Mouse (Mus musculus) frontal cortex, postnatal 14 days (tissue): ENCODE results near the gene Egflam.

Source experiments
- DNase-seq, 2 experiments: peaks; one replicate each; pipeline ENCODE4 v3.0.0; 2022; ENCODE audit warnings: low spot score in 2 of 2

Egflam gene

GRCm38 (mm10) chr15:7292854-7293253 lies 105.3 kb downstream of the Egflam start:
- DNase-seq: no peak

DNA sequence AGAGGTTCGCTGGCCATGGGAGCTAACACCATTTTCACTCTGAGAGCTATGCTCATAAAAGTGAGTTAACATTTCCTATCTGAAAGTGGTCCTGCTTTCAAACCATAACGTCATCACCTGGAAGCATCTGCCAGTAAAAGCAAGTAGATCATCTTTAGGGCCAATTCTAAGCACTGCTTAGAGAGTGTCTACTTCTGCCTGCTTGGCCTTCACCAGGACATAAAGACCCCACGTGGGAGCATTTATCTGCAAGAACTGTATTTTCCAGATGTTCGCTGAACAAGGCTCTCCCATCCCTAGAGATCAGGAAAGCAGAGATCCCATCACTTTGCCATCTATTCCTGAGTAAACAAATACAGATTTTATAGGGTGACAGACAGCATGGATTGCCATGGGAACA lies 108.2 kb downstream of the Egflam start:
- DNase-seq: no peak

- DNase-seq: no peak
Measured at GRCm38 (mm10) chr15:7289516-7289915, 108.7 kb downstream of the Egflam start.

DNA sequence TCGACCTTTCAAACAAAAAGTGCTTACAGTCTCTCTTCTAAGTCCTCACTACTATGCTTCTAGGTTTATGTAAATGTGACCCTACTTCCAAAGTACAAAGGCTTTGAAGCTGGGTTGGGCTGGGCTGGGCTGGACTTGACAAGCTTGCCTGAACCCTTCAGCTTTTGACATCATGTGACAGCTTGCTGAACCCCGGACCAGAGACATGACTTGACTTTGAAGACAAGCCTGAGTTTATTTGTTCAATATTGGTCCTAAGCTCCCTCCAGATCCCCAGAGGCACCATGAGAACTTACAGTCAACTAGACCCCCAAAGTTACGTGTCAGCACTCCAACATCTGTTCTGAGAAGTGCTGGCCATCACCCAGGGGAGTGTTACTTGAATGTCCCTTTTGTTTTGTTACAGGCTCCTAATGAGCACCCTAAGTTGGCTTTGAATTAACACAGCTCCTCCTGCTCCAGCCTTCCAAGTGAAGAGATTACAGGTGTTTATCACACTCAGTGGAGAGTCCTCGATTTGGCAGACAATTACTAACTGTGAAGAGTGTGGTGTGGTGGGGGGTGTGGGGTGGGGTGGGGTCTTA lies 109.3 kb downstream of the Egflam start:
- DNase-seq: no peak

DNA sequence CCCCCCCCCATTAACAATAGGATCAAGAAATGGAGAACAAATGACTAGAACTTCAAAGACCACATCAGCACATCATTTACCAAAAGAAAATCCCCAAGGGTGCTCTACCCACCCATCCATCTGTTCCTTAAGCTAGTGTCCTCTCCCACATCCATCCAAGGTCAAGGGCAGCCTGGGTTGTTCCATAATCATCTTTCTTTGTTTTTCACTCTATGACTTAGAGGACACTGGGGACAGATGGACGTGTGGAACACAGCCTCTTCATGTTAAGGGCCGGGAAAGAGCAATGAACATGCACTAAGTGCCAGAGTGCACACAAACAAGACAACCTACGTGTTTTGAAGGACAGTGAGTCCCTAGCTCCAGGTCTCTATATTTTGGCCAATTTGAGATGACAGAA lies 110.3 kb downstream of the Egflam start:
- no peak for DNase-seq

DNA sequence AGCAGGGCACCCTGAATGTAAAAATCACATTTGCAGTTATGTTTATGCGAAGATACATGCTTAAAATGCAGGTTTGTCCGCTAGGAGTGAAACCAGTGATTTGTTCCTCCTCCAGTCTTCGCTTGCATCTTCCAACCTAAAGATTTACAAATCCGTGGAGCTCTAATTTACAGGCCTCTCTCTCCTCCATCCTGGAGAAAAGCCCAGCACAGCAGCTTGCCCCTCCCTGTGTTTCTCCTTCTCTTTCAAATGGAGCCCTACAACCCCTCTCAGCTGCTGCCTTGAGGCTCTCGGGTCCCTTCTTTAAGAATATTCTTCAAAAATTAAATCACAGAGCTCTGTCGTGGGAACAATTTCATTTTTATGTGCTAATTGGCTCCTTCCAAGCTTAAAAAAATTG lies 116.6 kb downstream of the Egflam start:
- DNase-seq: no peak

- peak; percentile 50 to 68 for DNase-seq
Measured at GRCm38 (mm10) chr15:7263822-7264221, 134.4 kb downstream of the Egflam start.

DNA sequence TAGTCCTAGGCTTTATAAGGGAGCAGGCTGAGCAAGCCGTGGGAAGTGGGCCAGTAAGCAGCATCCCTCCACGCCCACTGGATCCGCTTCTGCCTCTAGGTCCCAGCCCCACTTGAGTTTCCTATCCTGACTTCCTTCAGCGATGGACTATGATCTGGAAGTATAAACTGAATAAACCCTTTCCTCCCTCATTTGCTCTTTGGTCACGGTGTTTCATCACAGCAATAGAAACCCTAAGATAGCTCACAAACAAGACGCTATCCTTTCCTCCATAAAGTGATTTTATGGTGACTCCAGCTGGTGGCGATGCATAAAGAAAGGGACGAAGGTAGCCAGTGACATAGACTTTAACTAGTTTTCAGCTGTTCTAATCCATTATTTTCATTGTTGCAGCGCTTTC lies 134.9 kb downstream of the Egflam start:
- DNase-seq: no peak

DNA sequence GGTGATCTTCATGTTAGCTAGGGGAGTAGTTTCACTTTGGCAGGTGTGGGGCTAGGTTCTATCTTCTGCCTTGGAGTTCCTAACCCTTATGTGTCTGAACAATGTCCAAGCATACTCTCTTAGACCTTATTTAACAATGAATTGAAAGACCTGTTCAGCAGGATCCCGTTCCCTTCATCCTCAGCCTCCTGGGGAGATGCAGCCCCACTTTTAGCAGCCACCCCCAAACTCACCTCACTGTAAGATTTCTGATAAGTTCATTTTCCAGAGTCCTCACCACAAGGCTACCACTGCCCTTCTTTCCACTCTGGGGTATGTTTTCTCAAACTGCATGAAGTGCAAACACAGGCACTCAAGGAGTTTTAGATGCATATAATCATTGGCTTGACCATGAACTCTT lies 136.8 kb downstream of the Egflam start:
- DNase-seq: no peak

DNA sequence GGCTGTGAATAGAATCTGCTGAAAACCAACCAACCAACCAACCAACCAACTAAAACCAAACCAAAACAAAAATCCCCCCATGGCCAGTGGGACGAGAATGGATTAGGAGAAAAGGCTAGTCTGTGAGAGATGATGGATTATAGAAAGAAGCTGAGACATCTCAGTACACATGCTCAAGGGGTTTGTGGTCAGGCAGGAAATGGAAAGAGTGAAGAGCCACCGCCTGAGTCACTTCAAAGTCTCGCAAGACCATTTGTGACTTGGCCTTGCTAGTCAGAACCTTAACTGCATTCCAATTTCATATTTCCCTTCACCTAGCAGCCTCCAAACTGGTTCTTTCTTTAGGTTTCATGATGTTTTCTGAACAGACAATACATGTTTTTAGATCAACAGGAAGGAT lies 141.6 kb downstream of the Egflam start:
- no peak for DNase-seq

DNA sequence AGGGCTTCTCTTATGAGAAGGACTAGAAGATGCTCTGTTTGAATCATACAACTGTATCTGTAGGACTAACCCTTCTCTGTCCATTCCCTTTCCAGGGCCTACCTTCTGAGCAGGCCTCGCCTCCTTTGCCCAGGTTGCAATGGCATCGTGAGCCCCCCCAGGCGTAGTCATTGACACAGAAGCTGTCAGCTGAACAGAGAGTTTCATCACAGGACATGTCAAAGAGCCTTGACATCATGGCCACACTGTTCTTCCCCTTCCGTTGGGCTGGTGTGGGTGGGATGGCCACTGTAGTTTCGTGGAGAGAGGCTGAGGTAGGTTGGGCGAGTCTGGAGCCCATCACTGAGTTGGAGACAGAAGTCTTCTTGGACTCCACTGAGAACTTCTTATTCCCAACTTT lies 144.9 kb downstream of the Egflam start:
- no peak for DNase-seq

GRCm38 (mm10) chr15:7252106-7252636 lies 146.0 kb downstream of the Egflam start:
- DNase-seq: no peak

DNA sequence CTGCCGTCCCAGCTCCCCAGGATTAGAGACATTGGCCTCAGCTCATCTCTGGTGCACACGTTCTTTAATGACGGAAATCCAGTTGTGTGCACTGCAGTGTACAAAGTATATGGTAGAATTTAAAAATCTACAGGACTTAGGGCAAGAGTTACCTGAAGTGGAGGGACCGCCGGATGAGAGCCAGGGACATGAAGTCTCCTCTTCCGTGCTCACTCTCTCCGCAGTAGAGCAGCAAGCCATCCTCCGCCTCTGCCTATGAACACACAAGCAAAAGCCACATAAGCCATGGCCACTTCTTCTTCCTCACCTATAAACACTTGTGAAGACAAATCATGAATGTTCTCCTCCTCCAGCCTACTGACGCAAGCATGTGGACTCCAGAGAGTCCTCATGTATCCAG lies 147.2 kb downstream of the Egflam start:
- DNase-seq: no peak

- DNase-seq: no peak
Measured at GRCm38 (mm10) chr15:7249216-7249615, 149.0 kb downstream of the Egflam start.

DNA sequence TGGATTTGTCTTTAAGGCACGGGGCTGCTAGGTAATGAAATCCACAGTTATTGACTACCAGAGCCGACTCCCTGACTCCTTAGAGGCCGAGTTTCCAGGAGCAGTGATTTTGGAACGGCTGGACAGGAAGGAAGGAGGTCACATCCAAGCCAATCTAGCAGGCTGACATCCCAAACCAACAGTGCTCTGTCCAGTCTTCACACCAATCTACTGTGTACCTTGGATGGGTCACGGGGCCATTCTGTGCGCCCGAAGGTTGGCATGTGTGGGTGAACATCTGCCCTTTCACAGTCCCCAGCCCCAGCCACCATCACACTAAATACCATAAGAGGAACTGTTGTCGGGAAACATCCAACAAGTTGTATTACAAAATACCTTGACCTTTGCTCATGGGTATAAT lies 150.9 kb downstream of the Egflam start:
- DNase-seq: no peak

DNA sequence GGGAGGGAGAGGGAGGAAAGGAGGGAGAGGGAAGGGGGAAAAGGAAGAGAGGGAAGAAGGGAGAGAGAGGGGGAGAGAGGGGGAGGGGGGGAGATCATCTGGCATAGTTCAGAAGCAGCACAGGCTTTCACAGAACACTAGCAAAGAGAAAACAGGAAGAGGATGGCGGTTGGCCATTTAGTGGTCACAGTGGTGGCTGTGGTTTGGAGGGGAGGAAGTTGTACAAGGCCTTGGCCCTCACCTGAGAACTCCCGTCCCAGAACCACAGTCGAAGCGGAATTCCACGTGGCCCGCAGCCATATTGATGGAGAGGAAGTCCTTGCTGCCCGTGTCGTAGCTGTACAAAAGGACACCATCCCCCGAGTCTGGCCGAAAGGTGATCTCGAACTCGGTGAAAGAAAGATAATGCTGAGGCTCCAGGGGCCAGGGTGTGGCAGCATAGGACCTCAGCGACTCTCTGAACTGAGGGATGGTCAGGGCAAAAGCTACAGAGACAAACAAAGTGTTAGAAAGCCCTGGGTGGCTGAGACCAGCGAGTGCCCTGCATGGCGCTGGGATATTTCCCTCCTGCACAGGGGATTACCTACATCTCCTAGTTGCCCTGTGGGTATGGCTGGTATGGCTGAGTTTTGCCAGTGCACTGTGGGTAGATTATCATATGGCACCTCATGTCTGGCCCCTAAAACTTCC lies 155.9 kb downstream of the Egflam start:
- DNase-seq: no peak

GRCm38 (mm10) chr15:7240950-7241349 lies 157.2 kb downstream of the Egflam start:
- peak in 1 of 2 experiments; percentile 14 for DNase-seq

GRCm38 (mm10) chr15:7239904-7240303 lies 158.3 kb downstream of the Egflam start:
- DNase-seq: no peak

DNA sequence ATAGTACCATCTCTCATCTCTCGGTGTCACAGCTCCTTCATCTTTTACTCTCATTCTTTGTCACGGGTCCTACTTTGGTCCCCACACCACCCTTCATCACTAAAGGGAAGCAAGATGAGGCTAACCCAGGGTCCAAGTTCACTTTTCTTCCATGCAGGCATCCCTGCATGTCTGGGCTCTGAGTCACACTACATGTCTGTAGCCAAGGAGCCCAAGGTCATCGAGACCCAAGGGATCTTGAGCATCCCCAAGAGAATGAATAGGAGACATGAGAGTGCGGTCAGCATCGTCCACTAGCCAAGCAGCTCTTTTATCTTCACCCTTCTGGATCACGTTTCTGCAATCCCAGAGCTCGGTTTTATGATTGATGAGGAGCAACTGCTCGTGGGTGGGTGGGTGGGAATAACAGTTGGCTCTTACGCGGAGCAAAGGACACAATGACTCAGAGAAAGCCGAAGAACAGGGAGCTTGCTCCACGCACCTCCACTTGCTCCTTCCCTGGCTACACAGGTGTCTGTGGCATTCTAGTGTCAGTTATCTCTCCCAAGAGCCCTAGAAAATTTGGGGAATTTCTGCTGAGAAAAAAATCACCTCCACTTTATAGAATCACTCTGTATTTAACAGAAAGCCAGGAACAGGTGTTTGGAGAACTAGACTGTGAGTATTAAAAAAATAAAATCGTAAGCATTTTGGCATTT lies 164.7 kb downstream of the Egflam start:
- no peak for DNase-seq

- peak; percentile 33 to 68 for DNase-seq
Measured at GRCm38 (mm10) chr15:7226225-7226624, 172.0 kb downstream of the Egflam start.

GRCm38 (mm10) chr15:7224151-7224775 lies 173.9 kb downstream of the Egflam start:
- no peak for DNase-seq

DNA sequence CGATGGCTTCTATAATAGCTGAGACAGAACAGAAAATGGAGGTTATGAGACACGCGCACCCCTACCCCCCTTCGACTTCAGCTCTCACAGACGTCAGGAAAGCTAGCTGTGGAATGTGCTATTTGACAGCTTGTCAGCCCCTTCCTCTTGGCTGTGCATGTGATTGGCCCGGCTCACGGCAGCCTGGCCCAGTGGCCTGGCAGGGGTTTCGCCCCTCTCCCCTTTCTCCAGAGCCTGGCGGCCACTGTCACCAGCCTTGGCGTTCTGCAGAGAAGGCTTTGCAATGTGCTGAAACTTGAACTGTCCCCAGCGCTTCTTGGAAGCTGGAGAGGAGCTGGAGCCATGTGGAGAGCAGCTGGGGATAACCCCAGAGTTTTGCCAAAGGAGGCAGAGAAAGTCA lies 175.4 kb downstream of the Egflam start:
- DNase-seq: no peak

- no peak for DNase-seq
Measured at GRCm38 (mm10) chr15:7217273-7217598, 181.0 kb downstream of the Egflam start.
